Mouse (Mus musculus): Measurements from ENCODE around the gene Slc25a39. TPM values are rescaled to one million over a fixed set of nuclear protein-coding genes. Genes with fewer than 3 reads are reported as not detected.
"Not testable (repeated sequence)": the region's sequence is repeated elsewhere in the genome, so short reads cannot be mapped to it uniquely, and the experiment has no call there.

Slc25a39 gene
- polyA plus RNA-seq, 1 experiment from 2014 or later: 214 TPM

DNA sequence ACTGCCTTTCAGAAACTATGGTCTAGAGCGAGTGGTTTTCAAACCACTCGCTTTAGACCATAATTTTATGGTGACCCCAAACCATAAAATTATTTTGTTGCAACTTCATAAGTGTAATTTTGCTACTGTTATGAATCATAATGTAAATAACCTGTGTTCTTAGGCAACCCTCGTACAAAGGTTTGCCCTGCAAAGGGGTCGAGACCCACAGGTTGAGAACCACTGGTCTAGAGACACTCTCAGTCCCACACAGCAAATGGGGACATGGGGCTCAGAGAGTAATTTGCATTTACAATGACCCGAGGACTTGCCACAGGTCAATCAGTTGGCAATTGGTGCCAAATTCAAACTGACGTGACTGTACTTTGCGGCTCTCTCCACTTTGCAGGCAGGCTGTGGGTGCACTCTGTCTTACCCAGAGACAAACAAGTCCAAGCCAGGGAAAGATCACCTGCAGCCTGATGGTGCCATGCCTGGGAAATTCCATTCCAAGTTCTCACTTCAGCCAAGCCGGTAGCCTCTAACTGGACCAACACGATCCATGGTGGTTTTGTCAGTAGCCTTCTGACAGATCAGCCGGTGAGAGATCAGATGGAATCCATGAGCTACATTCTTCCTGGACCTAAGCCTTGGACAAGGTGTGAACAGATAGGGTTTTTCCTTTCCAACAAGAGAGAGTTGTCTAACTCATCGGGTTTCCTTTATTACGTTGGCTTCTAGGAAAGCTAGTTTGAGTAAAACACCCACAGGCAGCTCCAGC is 35.6 kb downstream of the Slc25a39 start:
- no peaks in the 10 kb centered on the region for H3K4me1 ChIP-seq (ENCODE audit: insufficient read depth, low read depth, low read length)
- no peak overlapping the region for H3K27ac ChIP-seq (ENCODE audit: low read length)
- H3K27me3 ChIP-seq (replicated peaks; ENCODE audit: insufficient read depth, low read length): no peaks in the 10 kb centered on the region
- DNase-seq (ENCODE audit: low spot score) (no peak), ATAC-seq (no peak)
- WGBS: 79% methylated on average over 12 of the region's 12 CpGs
- TF ChIP-seq CTCF (IDR thresholded peaks at IDR 0.05): no peak
- TF ChIP-seq EP300 (IDR thresholded peaks at IDR 0.05): no peak
- no peaks in the 10 kb centered on the region for H3K9me3 ChIP-seq (ENCODE audit: low read length)
- no peaks in the 10 kb centered on the region for H3K36me3 ChIP-seq (ENCODE audit: insufficient read depth, low read length)
- H3K4me3 ChIP-seq (ENCODE audit: low read depth, low read length): no peak overlapping the region
- H3K9ac ChIP-seq (replicated peaks; ENCODE audit: low read depth): no peak overlapping the region
- no peak overlapping the region for H3K4me2 ChIP-seq (replicated peaks; ENCODE audit: low read depth, low read length)

DNA sequence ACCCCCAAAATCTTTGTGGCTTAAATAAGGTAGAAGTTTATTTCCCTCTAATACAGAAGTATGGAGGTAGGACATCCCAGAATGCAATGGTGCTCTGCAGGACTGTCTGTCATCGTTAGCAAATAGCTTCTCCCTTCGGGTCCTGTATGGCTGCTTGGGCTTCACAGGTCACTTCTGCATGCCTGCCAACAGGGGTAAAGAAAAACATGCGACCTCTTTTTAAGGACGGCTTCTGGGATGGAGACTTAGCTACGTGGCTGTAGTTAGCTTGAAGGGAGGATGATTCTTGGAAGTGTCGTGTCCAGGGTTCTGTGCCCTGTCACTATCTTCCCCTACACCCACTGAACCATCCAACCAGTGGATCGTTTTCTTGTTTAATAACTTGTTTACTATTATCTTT is 37.5 kb downstream of the Slc25a39 start:
- Histone ChIP-seq H3K9me3 (ENCODE audit: low read length) (no peaks in the 10 kb centered on the region), H3K27me3 (replicated peaks; ENCODE audit: insufficient read depth, low read length) (no peaks in the 10 kb centered on the region), H3K27ac (ENCODE audit: low read length) (no peak overlapping the region), H3K4me3 (ENCODE audit: low read depth, low read length) (no peak overlapping the region), H3K36me3 (ENCODE audit: insufficient read depth, low read length) (no peaks in the 10 kb centered on the region), H3K9ac (replicated peaks; ENCODE audit: low read depth) (no peak overlapping the region), H3K4me1 (ENCODE audit: insufficient read depth, low read depth, low read length) (no peaks in the 10 kb centered on the region), H3K4me2 (replicated peaks; ENCODE audit: low read depth, low read length) (no peak overlapping the region)
- TF ChIP-seq CTCF (IDR thresholded peaks at IDR 0.05): no peak
- no peak for TF ChIP-seq EP300 (IDR thresholded peaks at IDR 0.05)
- ATAC-seq: no peak
- WGBS: 30% methylated on average over 7 of the region's 7 CpGs
- no peak for DNase-seq (ENCODE audit: low spot score)

DNA sequence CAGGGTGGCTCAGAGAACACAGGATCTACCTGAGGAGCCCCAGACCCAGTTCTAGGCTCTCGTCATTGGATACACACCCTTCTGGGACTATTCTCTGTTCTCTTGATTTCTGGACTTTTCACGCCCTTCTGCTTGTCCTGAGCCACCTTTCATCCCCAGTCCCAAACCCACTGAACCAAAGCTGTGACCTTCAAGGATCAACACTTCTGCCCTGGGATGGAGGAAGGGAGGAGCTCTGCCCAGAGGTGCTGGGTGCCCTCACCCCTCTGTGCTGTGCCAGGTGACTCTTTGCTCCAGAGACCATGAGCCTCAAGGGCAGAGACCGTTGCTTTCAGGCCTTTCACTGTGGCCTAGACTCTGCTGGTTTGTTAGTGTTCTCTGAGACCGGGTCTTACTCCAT is 38.5 kb downstream of the Slc25a39 start:
- DNase-seq (ENCODE audit: low spot score): no peak
- no peak overlapping the region for H3K4me2 ChIP-seq (replicated peaks; ENCODE audit: low read depth, low read length)

DNA sequence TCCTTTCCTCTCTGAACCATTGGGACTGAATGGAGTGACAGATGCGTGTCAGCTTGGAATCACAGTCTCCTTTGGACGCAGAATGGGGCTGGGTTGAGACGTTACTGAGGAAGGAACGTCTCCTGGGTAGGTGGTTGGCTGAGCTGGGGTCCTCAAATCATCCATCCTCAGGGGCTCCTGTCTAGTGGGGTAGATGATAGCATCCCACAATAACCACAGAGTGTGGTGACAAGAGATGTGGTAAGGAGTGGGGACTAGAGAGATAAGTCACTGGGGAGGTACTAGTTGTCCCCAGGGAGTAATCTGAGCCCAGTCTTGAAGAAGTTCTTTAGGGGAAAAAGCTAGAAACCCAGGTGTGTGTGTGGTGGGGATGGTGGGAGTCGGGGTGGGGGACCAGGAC is 39.4 kb downstream of the Slc25a39 start:
- H3K9ac ChIP-seq (replicated peaks; ENCODE audit: low read depth): no peak overlapping the region
- WGBS: 78% methylated on average over 5 of the region's 5 CpGs
- H3K27ac ChIP-seq (ENCODE audit: low read length): no peak overlapping the region
- TF ChIP-seq EP300 (IDR thresholded peaks at IDR 0.05) (no peak), CTCF (IDR thresholded peaks at IDR 0.05) (no peak)
- no peak for ATAC-seq
- H3K4me1 ChIP-seq (ENCODE audit: insufficient read depth, low read depth, low read length): no peaks in the 10 kb centered on the region
- no peak overlapping the region for H3K4me3 ChIP-seq (ENCODE audit: low read depth, low read length)
- no peak overlapping the region for H3K4me2 ChIP-seq (replicated peaks; ENCODE audit: low read depth, low read length)
- H3K9me3 ChIP-seq (ENCODE audit: low read length): no peaks in the 10 kb centered on the region
- no peak for DNase-seq (ENCODE audit: low spot score)
- no peaks in the 10 kb centered on the region for H3K27me3 ChIP-seq (replicated peaks; ENCODE audit: insufficient read depth, low read length)
- H3K36me3 ChIP-seq (ENCODE audit: insufficient read depth, low read length): no peaks in the 10 kb centered on the region

More for the DNA sequence above, 38.5 kb downstream of the Slc25a39 start:
- no peaks in the 10 kb centered on the region for H3K36me3 ChIP-seq (ENCODE audit: insufficient read depth, low read length)
- H3K4me1 ChIP-seq (ENCODE audit: insufficient read depth, low read depth, low read length): no peaks in the 10 kb centered on the region
- no peak overlapping the region for H3K4me3 ChIP-seq (ENCODE audit: low read depth, low read length)
- no peaks in the 10 kb centered on the region for H3K27me3 ChIP-seq (replicated peaks; ENCODE audit: insufficient read depth, low read length)
- 66% methylated on average over 4 of the region's 4 CpGs for WGBS
- ATAC-seq: no peak
- no peak overlapping the region for H3K27ac ChIP-seq (ENCODE audit: low read length)
- H3K9me3 ChIP-seq (ENCODE audit: low read length): no peaks in the 10 kb centered on the region
- TF ChIP-seq EP300 (IDR thresholded peaks at IDR 0.05) (no peak), CTCF (IDR thresholded peaks at IDR 0.05) (no peak)
- no peak overlapping the region for H3K9ac ChIP-seq (replicated peaks; ENCODE audit: low read depth)

DNA sequence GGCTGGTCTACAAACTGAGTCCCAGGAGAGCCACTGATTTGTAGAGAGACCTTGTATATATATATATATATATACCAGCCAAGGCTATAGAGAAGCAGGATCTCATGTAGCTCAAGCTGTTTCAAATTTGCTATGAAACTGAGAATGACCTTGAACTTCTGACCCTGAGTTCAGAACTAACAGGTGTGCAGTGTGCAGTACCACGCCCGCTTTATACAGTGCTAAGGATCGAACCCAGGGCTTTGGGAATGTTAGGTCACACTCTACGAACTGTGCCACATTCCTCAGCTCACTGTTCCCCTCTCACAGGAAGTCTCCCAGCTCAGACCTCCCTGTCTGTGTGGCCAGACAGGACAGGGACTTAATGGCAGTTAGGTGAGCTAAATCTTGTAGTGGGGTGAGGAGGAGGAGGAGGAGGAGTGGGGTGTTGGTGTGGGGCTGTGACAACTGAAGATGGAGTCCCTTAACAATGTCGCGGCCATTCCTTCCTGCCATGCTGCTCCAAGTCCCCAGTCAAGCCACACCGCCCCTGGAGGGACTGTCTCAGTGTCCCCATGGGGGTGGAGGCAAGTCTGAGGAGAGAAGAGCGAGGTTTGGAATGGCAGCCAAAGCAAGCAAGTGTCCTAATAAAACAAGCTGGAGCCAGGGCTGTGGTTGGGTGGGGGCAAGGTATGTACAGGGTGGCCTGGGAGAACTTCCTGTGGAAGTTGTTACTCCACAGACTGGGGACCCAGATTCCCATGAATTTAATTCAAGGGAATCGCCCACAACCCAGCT is 40.1 kb downstream of the Slc25a39 start:
- TF ChIP-seq CTCF (IDR thresholded peaks at IDR 0.05): no peak
- TF ChIP-seq EP300 (IDR thresholded peaks at IDR 0.05): no peak
- no peak overlapping the region for H3K4me2 ChIP-seq (replicated peaks; ENCODE audit: low read depth, low read length)
- H3K9ac ChIP-seq (replicated peaks; ENCODE audit: low read depth): no peak overlapping the region
- no peak for ATAC-seq
- no peak overlapping the region for H3K4me3 ChIP-seq (ENCODE audit: low read depth, low read length)
- H3K27me3 ChIP-seq (replicated peaks; ENCODE audit: insufficient read depth, low read length): no peaks in the 10 kb centered on the region
- H3K9me3 ChIP-seq (ENCODE audit: low read length): no peaks in the 10 kb centered on the region
- 64% methylated on average over 9 of the region's 9 CpGs for WGBS
- no peak overlapping the region for H3K27ac ChIP-seq (ENCODE audit: low read length)
- H3K4me1 ChIP-seq (ENCODE audit: insufficient read depth, low read depth, low read length): no peaks in the 10 kb centered on the region
- no peaks in the 10 kb centered on the region for H3K36me3 ChIP-seq (ENCODE audit: insufficient read depth, low read length)
- no peak for DNase-seq (ENCODE audit: low spot score)

DNA sequence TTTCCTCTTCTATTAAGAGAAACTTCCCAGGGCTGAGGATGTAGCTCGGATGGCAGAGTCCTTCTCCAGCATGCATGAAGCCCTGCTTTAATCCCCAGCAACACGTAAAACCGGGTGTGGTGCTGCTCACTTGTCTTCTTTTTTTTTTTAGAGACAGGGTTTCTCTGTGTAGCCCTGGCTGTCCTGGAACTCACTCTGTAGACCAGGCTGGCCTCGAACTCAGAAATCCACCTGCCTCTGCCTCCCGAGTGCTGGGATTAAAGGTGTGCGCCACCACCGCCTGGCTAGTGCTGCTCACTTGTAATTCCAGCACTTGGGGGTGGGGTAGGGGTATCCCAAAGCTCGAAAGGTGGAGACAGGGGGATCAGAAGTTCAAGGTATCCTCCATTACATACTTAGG is 41.6 kb downstream of the Slc25a39 start, which contains the start of gene Slc4a1:
TSS of gene Slc4a1 (minus strand) at position 101 of the 400 bp plus-strand sequence.
- H3K27ac ChIP-seq (ENCODE audit: low read length); ATAC-seq; H3K9me3 ChIP-seq (ENCODE audit: low read length); H3K36me3 ChIP-seq (ENCODE audit: insufficient read depth, low read length); H3K4me1 ChIP-seq (ENCODE audit: insufficient read depth, low read depth, low read length); H3K4me3 ChIP-seq (ENCODE audit: low read depth, low read length); H3K4me2 ChIP-seq (replicated peaks; ENCODE audit: low read depth, low read length); DNase-seq (ENCODE audit: low spot score); H3K27me3 ChIP-seq (replicated peaks; ENCODE audit: insufficient read depth, low read length); H3K9ac ChIP-seq (replicated peaks; ENCODE audit: low read depth): not testable (repeated sequence)
- 82% methylated on average over 8 of the region's 8 CpGs for WGBS
